Mouse (Mus musculus) cerebellum, postnatal 4 days (tissue): ENCODE data around the gene Zranb3.

ENCODE experiments used
- DNase-seq, 2 experiments: peaks; one replicate each; pipeline ENCODE4 v3.0.0; 2022; ENCODE audit warnings: low spot score in 2 of 2, mixed read lengths in 1 of 2

The Zranb3 gene

DNA sequence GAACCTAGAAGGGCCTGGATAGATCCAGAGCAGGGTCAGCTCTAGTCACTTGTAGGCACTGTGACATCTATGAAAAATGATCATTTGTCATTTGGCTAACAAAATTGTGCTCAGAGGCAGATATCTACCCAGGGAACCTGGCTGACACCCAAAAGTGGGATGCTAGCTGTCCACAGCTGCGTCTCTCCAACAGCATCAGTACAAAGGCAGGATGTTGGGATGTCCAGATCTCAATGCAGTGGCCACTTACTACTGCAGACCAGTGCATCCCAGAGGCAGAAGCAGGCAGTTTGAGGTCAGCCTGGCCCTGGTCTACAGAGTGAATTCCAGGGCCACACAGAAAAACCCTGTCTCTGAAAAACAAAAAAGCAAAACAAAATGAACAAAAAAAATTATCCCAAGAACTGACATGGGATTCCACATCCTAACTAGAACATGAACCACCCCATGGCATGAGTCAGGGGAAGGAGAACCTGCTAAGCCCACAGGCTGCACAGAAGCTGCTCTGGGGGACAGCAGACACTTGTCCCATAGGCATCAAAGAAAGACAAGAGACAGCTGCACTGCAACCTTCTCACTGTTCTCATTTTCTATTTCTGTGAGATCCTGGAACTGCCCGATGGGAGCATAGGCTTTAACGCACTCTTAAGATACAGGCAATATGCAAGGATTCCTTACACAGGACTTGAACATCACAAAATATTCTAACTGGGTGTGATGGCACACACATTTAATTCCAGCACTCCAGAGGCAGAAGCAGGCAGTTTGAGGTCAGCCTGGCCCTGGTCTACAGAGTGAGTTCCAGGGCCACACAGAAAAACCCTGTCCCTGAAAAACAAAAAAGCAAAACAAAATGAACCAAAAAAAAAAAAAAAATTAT is 156.9 kb downstream of the Zranb3 start:
- DNase-seq: peak in 1 of 2 experiments; percentile 27

DNA sequence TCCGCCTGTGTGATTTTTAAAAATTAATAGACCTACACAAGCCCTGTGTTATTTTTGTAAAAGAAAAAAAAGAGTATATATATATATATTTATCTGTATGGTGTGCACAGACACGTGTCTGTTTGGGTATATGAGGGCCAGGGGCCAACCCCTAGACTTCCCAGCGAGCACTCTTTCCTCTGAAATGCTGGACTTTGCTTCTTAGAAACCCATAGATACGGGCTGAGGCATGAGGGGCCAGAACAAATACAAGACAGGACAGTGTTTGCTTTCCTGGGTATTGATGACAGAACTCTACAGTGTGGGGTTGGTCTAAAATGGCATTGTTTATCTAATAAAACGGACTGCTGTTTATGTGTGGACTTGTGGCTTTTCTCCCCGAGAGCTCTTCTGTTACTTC is 159.3 kb downstream of the Zranb3 start:
- DNase-seq: no peak

DNA sequence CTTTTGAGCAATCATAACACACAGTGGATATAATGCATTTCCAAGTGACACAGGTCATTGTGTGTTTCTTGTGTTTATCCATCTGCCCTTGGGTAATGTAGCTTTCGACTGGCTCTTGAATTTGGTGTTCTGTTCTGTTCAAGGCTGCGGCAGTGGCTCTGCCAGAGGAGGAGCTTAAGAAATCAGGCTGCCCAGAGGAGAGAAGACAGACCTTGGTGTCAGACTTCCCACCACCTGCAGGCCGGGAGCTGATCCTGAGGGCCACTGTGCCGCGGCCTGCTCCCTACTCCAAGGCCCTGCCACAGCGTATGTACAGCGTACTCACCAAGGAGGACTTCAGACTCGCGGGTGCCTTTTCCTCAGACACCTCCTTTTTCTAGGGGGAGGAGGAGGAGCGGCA is 160.6 kb downstream of the Zranb3 start:
- no peak for DNase-seq

DNA sequence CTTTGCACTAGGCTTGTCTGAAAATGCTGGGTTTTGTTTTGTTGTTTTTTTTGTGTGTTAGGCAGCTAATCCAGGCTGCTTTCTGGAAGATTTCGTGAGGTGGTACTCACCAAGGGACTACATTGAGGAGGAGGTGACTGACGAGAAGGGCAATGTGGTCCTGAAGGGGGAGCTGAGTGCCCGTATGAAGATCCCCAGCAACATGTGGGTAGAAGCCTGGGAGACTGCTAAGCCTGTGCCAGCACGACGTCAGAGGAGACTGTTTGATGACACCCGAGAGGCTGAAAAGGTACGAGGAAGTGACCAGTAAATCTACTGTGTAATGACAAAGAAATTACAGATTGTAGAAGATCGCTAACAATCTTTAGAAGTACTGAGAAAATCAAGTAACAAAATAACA is 165.6 kb downstream of the Zranb3 start:
- no peak for DNase-seq

DNA sequence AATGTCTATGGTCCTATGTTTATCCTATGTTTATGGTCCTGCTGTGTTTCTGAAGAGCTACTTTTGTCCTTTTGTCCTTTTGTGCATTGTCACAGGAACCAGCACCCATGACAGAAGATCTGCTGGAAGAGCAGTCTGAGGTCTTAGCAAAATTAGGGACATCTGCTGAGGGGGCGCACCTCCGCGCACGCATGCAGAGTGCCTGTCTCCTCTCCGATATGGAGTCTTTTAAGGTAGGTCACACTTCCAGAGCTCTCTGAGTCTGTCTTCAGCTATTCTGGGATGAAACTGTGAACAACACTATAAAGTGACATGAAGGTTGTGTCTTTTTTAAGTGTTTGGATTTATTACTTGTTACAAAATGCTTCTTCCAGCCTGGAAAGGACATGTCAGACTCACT is 168.5 kb downstream of the Zranb3 start:
- no peak for DNase-seq

DNA sequence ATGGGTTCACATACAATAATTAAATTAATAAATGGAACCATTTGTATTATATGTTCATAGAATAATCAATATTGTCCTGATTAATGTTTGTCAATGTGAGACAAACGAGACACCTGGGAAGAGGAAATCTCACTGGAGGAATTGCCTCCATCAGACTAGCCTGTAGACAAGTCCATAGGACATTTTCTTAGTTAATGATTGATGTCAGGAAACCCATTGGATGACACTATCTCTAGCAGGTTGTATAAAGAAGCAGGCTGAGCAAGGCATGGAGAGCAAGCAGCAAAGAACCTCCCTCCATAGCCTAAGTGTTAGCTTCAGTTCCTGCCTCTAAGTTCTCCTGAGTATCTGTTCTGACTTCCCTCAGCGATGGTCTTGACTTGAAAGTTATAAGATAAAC is 169.4 kb downstream of the Zranb3 start:
- DNase-seq: no peak

DNA sequence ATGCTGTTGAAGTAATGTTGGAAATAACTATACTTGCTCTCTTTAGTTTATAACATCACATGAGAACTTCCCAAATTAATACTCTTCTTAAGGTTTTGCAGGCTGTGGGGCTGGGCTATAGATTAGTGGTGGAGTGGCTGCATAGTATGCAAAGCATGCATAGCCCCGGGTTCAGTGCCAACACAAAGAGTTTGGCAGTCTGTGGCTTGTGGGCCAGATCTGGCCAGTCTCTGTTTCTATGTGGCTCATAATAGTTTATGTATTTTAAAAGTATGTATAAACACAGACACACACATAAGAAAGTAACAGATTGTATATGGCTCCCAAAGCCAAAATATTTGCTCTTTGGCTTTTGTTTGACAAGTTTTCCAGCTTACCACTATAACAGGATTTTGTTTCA is 187.0 kb downstream of the Zranb3 start:
- no peak for DNase-seq

DNA sequence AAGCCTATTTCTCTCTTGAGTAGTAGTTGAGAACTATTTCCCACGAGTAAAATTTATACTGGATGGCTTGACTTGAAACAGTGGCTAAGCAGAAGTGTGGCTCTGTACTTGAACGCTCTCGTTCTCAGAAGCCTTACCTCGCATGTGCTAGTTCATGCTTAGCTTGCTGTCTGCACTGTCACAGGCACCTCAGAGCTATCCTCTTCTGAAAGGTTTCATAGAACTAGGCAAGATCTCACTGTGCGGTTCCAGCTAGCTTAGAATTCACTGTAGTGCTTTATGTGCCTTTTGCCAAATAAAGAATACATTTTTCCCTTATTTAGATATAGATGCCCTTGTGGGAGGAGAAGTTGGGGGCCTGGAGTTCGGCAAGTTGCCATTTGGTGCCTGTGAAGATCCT is 187.5 kb downstream of the Zranb3 start:
- no peak for DNase-seq

DNA sequence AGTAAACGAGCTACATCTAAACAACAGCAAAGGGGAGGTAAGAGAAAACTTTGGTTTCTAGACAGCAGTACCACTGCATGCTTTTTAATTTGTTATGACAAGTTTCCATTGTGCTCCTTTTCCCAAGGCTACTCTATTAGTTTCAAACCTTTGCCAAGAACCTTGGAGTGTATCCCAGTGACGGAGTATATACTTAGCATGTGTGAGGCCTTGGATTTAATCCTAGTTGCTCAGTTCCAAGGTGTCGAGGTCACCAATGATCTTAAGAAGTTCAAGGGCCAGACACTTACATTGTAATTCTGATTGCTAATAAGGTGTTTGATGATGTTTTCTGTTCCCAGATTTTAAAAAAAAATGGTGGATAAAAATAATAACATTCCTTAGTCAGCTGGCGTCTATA is 189.7 kb downstream of the Zranb3 start:
- no peak for DNase-seq

DNA sequence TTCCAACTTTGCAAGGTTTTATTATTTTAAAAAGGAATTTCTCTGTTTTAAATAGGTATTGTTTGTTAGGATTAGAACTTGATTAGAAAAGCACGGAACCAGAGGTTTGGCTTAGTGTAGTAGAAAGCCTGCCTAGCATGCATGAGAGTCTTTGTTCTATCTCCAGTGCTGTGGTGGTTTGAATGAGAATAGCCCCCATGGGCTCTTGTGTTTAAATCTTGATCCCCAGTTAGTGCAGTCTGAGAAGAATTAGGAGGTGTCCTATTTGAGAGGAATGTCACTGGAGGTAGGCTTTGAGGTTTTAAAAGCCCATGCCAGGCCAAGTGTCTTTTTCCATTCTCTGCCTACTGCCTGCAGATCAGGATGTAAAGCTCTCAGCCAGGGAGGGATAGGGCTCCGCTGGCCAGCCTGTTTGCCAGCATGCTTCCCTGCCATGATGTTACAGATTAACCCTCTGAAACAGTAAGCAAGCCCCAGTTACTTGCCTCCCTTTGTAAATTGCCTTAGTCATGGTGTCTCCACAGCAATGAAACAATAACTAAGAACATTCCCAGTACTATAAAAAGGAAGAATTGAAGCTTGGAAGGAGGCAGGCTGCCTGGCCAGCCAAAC is 198.0 kb downstream of the Zranb3 start:
- no peak for DNase-seq
